In the genomic region with DNA sequence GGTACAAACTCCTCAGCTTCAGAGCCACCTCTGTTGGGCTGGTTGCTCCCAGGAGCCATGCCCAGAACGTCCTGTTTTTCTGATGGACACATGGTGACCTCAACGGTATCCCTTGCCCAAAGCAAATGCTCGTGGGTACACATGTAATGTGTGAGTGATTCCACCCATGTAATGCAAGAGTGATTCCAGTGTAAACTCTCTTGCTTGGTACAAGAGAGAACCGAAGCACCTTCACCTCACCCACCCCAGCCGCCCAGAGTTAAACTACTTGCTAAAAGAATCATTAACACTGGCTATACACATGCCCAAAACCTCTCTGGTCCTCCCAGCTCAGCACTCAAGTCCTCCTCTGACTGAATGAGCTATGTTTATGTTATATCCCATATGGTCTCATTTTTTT, we compare ENCODE assay signal across 28 mouse cellular contexts.
"Had no signal": no experiment of that assay in that cellular context is flagged by ENCODE, and none has a peak within 500 bp of the region (broad histone marks: within the 10 kb centered on the region; RNA-seq: fewer than 3 reads in every experiment).

No protein-coding gene starts in this region.

- H3K4me3 ChIP-seq: embryonic facial prominence, embryonic 10.5 days; embryonic facial prominence, embryonic 12.5 days; embryonic facial prominence, embryonic 13.5 days; embryonic facial prominence, embryonic 15.5 days; erythroblast, embryonic 14.5 days; forebrain, embryonic 10.5 days; forebrain, embryonic 12.5 days; forebrain, embryonic 13.5 days; forebrain, embryonic 15.5 days; gastrocnemius, adult 2 months had no signal

- DNase-seq: cerebellum, adult 2 months; cerebellum, adult 8-10 months; cerebellum, adult 9-10 months; cerebellum, adult 9-11 months; cerebellum, postnatal 10 days; cerebellum, postnatal 14 days; cerebellum, postnatal 25 days; cerebellum, postnatal 36 days; embryo, embryonic 11 days; forebrain, postnatal 0 days; gastrocnemius, adult 2 months; gastrocnemius, postnatal 10 days; gastrocnemius, postnatal 14 days; gastrocnemius, postnatal 25 days; gastrocnemius, postnatal 36 days; heart, adult 11 months; heart, adult 18-20 months had no signal

- H3K36me3 ChIP-seq: embryonic facial prominence, embryonic 10.5 days; embryonic facial prominence, embryonic 12.5 days; embryonic facial prominence, embryonic 13.5 days; embryonic facial prominence, embryonic 15.5 days; forebrain, embryonic 10.5 days; forebrain, embryonic 12.5 days; forebrain, embryonic 15.5 days had no signal

- H3K27me3 ChIP-seq: embryonic facial prominence, embryonic 12.5 days; embryonic facial prominence, embryonic 13.5 days; embryonic facial prominence, embryonic 15.5 days; forebrain, embryonic 12.5 days; forebrain, embryonic 13.5 days; forebrain, embryonic 15.5 days had no signal

- H3K4me1 ChIP-seq: embryonic facial prominence, embryonic 12.5 days; embryonic facial prominence, embryonic 13.5 days; embryonic facial prominence, embryonic 15.5 days; forebrain, embryonic 12.5 days; forebrain, embryonic 13.5 days; forebrain, embryonic 15.5 days had no signal

- H3K9ac ChIP-seq: embryonic facial prominence, embryonic 12.5 days; embryonic facial prominence, embryonic 13.5 days; embryonic facial prominence, embryonic 15.5 days; forebrain, embryonic 12.5 days; forebrain, embryonic 13.5 days; forebrain, embryonic 15.5 days; forebrain, postnatal 0 days had no signal

- H3K27ac ChIP-seq: embryonic facial prominence, embryonic 10.5 days; embryonic facial prominence, embryonic 12.5 days; embryonic facial prominence, embryonic 13.5 days; embryonic facial prominence, embryonic 15.5 days; forebrain, embryonic 10.5 days; forebrain, embryonic 12.5 days; forebrain, embryonic 13.5 days; forebrain, embryonic 15.5 days; gastrocnemius, adult 2 months had no signal

- ATAC-seq: forebrain, embryonic 13.5 days; forebrain, embryonic 14.5 days; forebrain, embryonic 15.5 days; forebrain, embryonic 16.5 days; forebrain, postnatal 0 days had no signal

- H3K4me2 ChIP-seq: embryonic facial prominence, embryonic 12.5 days; embryonic facial prominence, embryonic 13.5 days; embryonic facial prominence, embryonic 15.5 days; forebrain, embryonic 12.5 days; forebrain, embryonic 13.5 days; forebrain, embryonic 15.5 days had no signal

- H3K9me3 ChIP-seq: embryonic facial prominence, embryonic 10.5 days; embryonic facial prominence, embryonic 12.5 days; embryonic facial prominence, embryonic 13.5 days; embryonic facial prominence, embryonic 15.5 days; forebrain, embryonic 10.5 days; forebrain, embryonic 12.5 days; forebrain, embryonic 13.5 days; forebrain, embryonic 15.5 days had no signal
